10 mouse cellular contexts compared by ENCODE assay signal in genomic region chr5:107202801-107203559, GRCm38 (mm10).
DNase-seq lines count a peak whose midpoint lies in the region; ATAC-seq and TF ChIP-seq lines count a peak whose summit lies in the region.
"Had no signal": no experiment of that assay in that cellular context is flagged by ENCODE, and none has a peak within 500 bp of the region (broad histone marks: within the 10 kb centered on the region; RNA-seq: fewer than 3 reads in every experiment).

No protein-coding gene starts in this region.

- no peak overlapping the region for H3K4me3 ChIP-seq in heart, embryonic 14.5 days (ENCODE audit: control insufficient read depth in 1 of 2, insufficient read depth in 1 of 2, low read depth in 1 of 2, low read length in 2 of 2)
- no peak overlapping the region for H3K4me3 ChIP-seq in intestine, embryonic 15.5 days (replicated peaks)
- no peak overlapping the region for H3K4me3 ChIP-seq in lung, embryonic 16.5 days (ENCODE audit: low read length)
- H3K4me3 ChIP-seq: hindbrain, embryonic 15.5 days had no signal

- H3K4me2 ChIP-seq in heart, embryonic 14.5 days (ENCODE audit: low read length): no peak overlapping the region
- H3K4me2 ChIP-seq in intestine, embryonic 15.5 days (replicated peaks): 0 out of 2 replicates have a peak overlapping the region, but pooled peaks have one; percentile 9
- H3K4me2 ChIP-seq in lung, embryonic 16.5 days (ENCODE audit: low read depth, low read length): peak overlapping the region; percentile 32; the same call in 1 of the 2 replicates
- H3K4me2 ChIP-seq: hindbrain, embryonic 15.5 days had no signal

- H3K4me1 ChIP-seq in heart, embryonic 14.5 days (ENCODE audit: control insufficient read depth in 2 of 2, insufficient read depth in 2 of 2, low read length in 2 of 2): peaks cover 11 to 30% of the 10 kb centered on the region in 2 experiments
- peaks cover 31% of the 10 kb centered on the region for H3K4me1 ChIP-seq in intestine, embryonic 15.5 days (replicated peaks)
- peaks cover 40% of the 10 kb centered on the region for H3K4me1 ChIP-seq in lung, embryonic 16.5 days (replicated peaks; ENCODE audit: control insufficient read depth, insufficient read depth, low read length)

- peak overlapping the region; percentile 35 to 41; a peak in 3 of 4 replicates for H3K27ac ChIP-seq in heart, embryonic 14.5 days (replicated peaks in 1 of 2; ENCODE audit: control insufficient read depth in 1 of 2, insufficient read depth in 1 of 2, low read depth in 2 of 2, low read length in 2 of 2)
- peak overlapping the region; percentile 68 for H3K27ac ChIP-seq in intestine, embryonic 15.5 days
- H3K27ac ChIP-seq in lung, embryonic 16.5 days (ENCODE audit: low read length): peak overlapping the region; percentile 86
- H3K27ac ChIP-seq: hindbrain, embryonic 15.5 days had no signal

- no peak for DNase-seq in heart, postnatal 25 days (ENCODE audit: low spot score)
- peak; percentile 25 for DNase-seq in Patski (ENCODE audit: low read depth, low spot score)
- DNase-seq in cerebellum, adult 11-12 months: no peak
- DNase-seq in right cerebral cortex, postnatal 36 days (ENCODE audit: low spot score in 2 of 2): no peak
- no peak for DNase-seq in left cerebral cortex, postnatal 36 days (ENCODE audit: low spot score in 2 of 2)
- DNase-seq: left cerebral cortex, postnatal 4 days had no signal

- intact Hi-C loops in heart, postnatal 25 days (cut with DNase I): loop anchor here (5.0 kb wide), 1 partner anchor 36 kb away; no protein-coding TSS in a partner anchor
- intact Hi-C loops in left cerebral cortex, postnatal 36 days (cut with DNase I): no loop called here

- ATAC-seq in heart, embryonic 14.5 days (ENCODE audit: insufficient number of reproducible peaks, insufficient read depth, low FRiP score, low read depth): no peak
- ATAC-seq in Patski: peak; percentile 41
- no peak for ATAC-seq in intestine, embryonic 15.5 days
- peak; percentile 84 for ATAC-seq in lung, embryonic 16.5 days (ENCODE audit: low read depth)

- H3K9ac ChIP-seq in heart, embryonic 14.5 days (ENCODE audit: low read length): no peak overlapping the region
- H3K9ac ChIP-seq in intestine, embryonic 15.5 days: no peak overlapping the region
- H3K9ac ChIP-seq in lung, embryonic 16.5 days (ENCODE audit: low read length): peak overlapping the region; percentile 40; the same call in 1 of the 2 replicates
- H3K9ac ChIP-seq: hindbrain, embryonic 15.5 days had no signal

- in situ Hi-C loops in Patski (cut with MboI; ENCODE audit: low pct_unique_long_range_greater_than_20kb): no loop called here

- CTCF ChIA-PET in Patski (lab: Charles Lee): interaction anchor here (0.9 to 1.4 kb wide), 5 partner anchors 9 to 36 kb away, joined by 3 to 5 read pairs (median 3); no protein-coding TSS in a partner anchor

- POLR2A ChIA-PET in Patski (lab: Charles Lee): interaction anchor here (0.7 kb wide), 1 partner anchor 8 kb away, joined by 4 read pairs; no protein-coding TSS in a partner anchor

- no peaks in the 10 kb centered on the region for H3K9me3 ChIP-seq in heart, embryonic 14.5 days (ENCODE audit: control insufficient read depth, low read length)
- H3K9me3 ChIP-seq in intestine, embryonic 15.5 days: no peaks in the 10 kb centered on the region
- H3K9me3 ChIP-seq in lung, embryonic 16.5 days (ENCODE audit: control insufficient read depth, low read length): no peaks in the 10 kb centered on the region
- H3K9me3 ChIP-seq: hindbrain, embryonic 15.5 days had no signal

- H3K27me3 ChIP-seq in heart, embryonic 14.5 days (ENCODE audit: control insufficient read depth, insufficient read depth, low read length): no peaks in the 10 kb centered on the region
- no peaks in the 10 kb centered on the region for H3K27me3 ChIP-seq in Patski
- no peaks in the 10 kb centered on the region for H3K27me3 ChIP-seq in intestine, embryonic 15.5 days (replicated peaks)
- H3K27me3 ChIP-seq in lung, embryonic 16.5 days (ENCODE audit: control insufficient read depth, insufficient read depth, low read depth, low read length): no peaks in the 10 kb centered on the region
- H3K27me3 ChIP-seq: hindbrain, embryonic 15.5 days had no signal

- H3K36me3 ChIP-seq in heart, embryonic 14.5 days (ENCODE audit: control insufficient read depth, insufficient read depth, low read length): 0 out of 2 replicates have a peak, but pooled peaks cover 4% of the 10 kb centered on the region
- H3K36me3 ChIP-seq in intestine, embryonic 15.5 days: no peaks in the 10 kb centered on the region
- no peaks in the 10 kb centered on the region for H3K36me3 ChIP-seq in lung, embryonic 16.5 days (ENCODE audit: control insufficient read depth, insufficient read depth, low read length)
- H3K36me3 ChIP-seq: hindbrain, embryonic 15.5 days had no signal

- 29% methylated on average over 8 of the region's 8 CpGs for WGBS in heart, embryonic 14.5 days
- WGBS in intestine, embryonic 15.5 days: 26% methylated on average over 8 of the region's 8 CpGs
- WGBS in lung, embryonic 16.5 days: 14% methylated on average over 8 of the region's 8 CpGs

- no peak for TF ChIP-seq CTCF in Patski (IDR thresholded peaks at IDR 0.05)

Comparison
In these comparisons a context has a peak if more than half of its experiments do, and no peak if none do; other contexts are left out.
1. ATAC-seq: peak in Patski (single experiment) and lung, embryonic 16.5 days (single experiment); none in heart, embryonic 14.5 days (single experiment) and intestine, embryonic 15.5 days (single experiment).
2. Peak in every context shown above with its lines, with median percentiles within 50 percentile points of each other: H3K27ac ChIP-seq.